Mouse (Mus musculus): Measurements from ENCODE around the gene Rgs1.

The Rgs1 gene

GRCm38 (mm10) chr1:144248923-144249322, at the start of gene Rgs1:
TSS of gene Rgs1 (minus strand) at chr1:144249242.
- no peak for DNase-seq (ENCODE audit: low read depth)

DNA sequence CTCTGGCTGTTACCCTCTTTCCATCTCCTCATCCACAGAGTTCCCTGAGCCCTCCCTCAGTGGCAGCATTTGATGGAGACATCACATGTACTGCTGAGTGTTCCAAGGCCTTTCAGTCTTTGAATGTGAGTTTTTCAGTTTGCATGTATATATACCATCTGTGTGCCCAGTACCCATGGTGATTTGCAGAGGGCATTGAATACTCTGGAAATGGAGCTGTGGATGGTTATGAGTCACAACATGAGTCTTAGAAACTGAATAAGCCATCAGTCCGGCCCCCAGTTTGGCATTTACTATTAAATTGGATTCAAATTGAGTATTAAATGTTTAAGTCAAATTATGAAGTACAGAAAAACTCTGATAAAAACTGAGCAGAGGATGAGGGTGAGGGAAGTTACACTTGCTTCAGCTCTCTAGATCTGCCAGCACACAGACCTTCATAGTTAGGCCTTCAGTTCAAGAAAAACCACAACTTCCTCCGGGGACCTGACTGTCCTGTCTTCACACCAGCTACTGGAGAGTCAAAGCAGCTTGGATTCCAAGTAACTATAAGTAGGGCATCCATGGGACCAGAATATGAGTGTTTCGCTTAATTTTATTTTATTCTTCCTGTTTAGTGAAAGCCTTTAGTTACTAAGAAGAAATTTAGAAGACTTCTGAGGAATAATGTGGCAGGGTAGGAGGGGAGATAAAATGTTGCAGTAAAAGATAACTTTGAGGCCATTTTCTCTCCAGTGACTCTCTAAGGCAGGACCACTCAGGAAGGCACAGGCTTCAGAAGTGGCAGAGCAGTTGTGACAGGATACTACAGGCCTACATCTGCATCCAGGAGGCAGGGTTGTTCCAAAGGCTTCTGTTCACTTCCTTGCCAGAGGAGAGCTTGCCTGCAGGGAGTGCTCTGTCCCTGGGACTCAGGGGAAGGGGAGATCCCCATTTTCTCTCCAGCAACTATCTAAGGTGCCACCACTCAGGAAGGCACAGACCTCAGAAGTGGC, 34.3 kb upstream of the Rgs1 start:
- no peak for DNase-seq (ENCODE audit: low read depth)

- no peak for DNase-seq (ENCODE audit: low read depth)
Observed at GRCm38 (mm10) chr1:144280056-144280455, 31.0 kb upstream of the Rgs1 start.

- DNase-seq (ENCODE audit: low read depth) = no peak
Observed at GRCm38 (mm10) chr1:144272991-144273390, 23.9 kb upstream of the Rgs1 start.

DNA sequence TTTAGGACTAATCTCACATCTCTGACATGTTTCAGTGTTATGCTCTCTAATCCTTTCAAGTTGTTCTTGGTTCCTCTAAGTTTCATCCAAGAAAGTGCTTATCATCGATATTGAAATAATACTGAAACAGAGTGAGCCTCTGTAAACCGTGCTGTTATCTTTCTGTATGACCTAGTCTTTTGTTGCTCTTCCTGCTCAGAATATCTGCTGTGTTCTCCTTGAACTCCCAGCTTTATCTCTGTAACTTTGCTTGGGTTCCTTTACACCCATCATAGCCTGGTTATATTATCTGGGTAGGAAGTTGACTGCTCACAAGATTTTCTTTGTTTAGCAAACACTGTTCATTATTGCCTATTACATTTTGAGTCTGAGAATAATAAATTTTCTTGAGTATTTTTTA, 20.1 kb upstream of the Rgs1 start:
- no peak for DNase-seq (ENCODE audit: low read depth)

DNA sequence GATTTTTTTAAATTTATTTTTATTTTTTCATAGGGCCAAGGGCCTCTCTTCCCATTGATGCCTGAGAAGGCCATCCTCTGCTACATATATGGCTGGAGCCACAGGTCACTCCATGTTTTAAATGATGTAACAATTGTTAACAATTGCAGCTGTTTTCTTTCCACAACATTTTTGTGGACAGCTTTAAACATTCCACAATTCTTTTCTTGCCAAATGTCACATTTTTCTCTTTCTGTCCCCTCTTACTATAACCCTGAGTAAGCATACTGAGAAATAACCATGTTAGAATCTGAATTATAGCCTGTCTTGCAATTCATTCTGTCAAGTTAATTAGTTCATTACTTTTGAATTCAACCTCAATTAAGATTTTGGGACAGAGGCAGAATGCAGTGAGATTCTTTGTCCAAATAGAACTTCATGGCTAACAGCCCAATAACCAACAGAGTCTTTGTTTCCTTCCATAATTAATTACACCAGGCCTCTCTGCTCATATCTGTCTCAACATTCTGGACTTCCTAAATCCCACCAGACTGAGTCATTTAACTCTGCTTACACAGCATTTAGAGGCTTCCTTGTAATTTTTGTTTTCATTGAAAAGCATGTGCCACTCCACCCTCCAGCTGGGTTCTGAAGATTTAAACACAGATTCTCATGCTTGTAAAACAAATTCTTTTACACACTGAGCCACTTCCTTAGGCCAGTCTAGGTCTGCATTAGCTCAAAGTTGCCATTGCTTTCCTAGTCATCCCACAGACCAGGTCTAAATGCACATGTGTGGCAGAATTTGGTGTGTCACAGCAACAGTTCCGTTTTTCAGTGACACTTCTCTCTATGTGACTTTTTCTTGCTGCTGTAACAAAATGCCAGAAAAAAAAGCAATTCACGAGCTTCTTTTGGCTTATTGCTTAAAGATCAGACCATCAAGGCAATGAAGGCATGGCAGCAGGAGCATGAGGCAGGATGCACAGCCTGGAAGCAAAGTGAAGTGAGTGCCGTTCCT, 18.7 kb upstream of the Rgs1 start:
- no peak for DNase-seq (ENCODE audit: low read depth)

DNA sequence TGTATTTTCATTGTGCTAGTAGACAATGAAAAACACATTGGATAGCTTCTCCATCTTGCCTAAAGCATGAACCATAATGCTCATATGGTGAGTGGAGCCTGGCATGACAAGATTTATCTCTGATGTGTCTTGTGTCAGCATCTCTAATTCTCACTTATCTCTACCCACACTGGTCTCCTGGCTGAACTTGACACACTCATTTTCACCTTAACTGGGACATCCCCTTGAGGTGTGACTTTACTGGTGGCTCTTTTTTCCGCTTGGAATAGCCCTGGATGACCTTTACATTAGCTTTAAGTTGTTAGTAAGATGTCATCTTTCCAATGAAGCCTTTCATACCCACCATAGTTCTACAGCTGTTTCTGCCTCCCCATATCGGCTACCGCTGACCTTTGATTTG, 15.0 kb upstream of the Rgs1 start:
- no peak for DNase-seq (ENCODE audit: low read depth)

DNA sequence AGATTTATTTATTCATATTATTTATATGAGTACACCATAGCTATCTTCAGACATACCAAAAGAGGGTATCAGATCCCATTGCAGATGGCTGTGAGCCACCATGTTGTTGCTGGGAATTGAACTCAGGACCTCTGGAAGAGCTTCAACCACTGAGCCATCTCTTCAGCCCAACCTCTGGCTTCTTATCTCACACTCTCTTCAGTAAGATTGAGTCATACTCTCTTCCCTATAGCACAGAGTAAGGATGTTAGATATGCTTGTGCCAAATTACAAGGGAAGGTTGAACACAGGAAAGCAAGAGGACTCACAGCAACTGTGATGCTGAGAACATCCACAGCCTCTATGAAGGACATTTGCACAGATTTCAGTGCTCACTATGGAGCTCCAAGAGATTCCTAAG, 13.0 kb upstream of the Rgs1 start:
- DNase-seq (ENCODE audit: low read depth) = no peak

DNA sequence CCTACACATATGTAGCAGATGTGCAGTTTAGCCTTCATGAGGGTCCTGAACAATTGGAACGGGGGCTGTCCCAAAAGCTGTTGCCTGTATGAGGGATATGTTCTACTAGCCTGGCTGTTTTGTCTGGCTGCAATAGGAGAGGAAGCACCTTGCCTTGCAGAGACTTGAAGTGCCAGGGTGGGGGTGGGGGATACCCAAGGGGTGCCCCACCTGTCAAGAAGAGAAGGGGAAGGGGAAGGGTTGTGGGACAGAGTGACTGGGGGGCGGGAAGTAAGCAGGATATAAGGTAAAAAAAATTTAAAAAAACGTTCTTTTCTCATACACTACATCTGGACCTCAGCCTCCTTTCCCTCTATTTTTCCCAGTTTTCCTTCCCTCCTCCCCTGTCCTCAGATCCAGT, 9.7 kb upstream of the Rgs1 start:
- DNase-seq (ENCODE audit: low read depth) = no peak

DNA sequence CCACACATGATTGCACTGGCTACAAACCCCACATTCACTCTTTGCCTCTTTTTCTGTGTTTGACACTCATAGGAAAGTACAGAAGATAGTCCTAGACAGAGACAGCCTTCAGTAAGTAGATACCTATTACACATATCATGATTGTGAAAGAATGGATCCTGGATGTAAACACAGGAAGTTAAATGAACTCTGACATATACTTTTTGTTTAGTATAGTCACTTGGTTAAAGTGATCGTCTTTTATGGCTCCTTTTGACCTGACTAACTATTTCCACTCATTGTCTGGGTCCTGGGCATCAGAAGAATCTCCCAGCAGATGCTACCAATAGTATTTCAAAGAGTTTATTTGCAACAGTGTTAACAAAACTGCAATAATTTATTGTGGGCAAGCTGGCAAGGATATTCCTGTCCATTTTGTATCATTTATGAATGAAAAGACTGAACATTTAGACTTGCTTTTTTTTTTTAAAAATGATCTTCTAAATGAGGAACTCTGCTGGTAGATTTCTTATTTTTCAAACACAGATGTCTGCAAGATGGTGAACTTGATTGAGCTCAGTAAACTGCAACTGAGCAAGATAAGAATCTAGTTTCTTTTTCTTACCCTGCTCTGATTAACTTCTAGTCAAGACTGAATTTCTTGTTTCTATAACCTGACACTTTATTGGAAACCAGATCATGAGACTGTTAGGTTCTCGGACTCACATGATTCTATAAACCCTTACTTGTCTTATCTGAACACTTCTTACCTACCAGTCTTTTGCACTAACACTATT, 7.7 kb upstream of the Rgs1 start:
- no peak for DNase-seq (ENCODE audit: low read depth)

- no peak for DNase-seq (ENCODE audit: low read depth)
Observed at GRCm38 (mm10) chr1:144248206-144248605, 836 bp downstream of the Rgs1 start.

DNA sequence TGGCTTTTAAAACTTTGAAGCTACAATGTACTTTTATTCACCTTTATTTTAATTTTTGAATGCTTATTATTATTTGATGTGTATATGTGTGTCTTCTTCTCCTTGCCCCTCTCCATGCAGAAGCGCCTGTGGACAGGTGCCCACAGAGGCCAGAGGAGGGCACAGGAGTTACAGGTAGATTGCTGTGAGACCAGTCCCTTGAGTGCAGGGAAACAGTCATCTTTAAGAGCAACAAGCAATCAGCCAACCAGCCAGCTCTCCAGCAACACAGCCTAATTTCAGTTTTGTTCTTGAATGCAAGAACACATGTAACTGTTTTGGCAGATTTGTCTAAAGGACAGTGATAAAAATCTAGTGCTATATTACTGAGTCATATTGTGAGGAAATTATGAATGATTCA, 1.7 kb downstream of the Rgs1 start:
- no peak for DNase-seq (ENCODE audit: low read depth)

GRCm38 (mm10) chr1:144243511-144243910, 5.5 kb downstream of the Rgs1 start:
- no peak for DNase-seq (ENCODE audit: low read depth)

DNA sequence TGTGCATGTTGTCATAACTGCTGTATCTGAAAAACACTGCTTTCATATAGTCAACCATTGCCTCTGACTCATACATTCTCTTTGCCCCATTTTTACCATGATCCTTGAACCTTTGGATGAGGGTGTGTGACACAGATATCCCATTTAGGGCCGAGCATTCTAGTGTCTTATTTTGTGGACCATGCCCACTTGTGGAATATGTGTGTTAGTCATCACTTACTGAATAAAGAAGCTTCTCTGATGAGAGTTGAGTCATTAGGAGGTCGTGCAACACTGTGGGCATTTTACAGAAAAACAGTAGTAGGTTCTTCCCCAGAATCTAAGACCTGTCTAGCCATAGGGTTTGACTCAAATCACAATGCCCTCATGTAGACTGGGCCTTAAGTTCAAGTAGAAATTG, 9.8 kb downstream of the Rgs1 start:
- DNase-seq (ENCODE audit: low read depth) = no peak

GRCm38 (mm10) chr1:144215230-144215629, 33.8 kb downstream of the Rgs1 start:
- DNase-seq (ENCODE audit: low read depth) = no peak

- DNase-seq (ENCODE audit: low read depth) = no peak
Observed at GRCm38 (mm10) chr1:144210912-144211311, 38.1 kb downstream of the Rgs1 start.

- DNase-seq (ENCODE audit: low read depth) = no peak
Observed at GRCm38 (mm10) chr1:144206281-144207061, 42.6 kb downstream of the Rgs1 start.

DNA sequence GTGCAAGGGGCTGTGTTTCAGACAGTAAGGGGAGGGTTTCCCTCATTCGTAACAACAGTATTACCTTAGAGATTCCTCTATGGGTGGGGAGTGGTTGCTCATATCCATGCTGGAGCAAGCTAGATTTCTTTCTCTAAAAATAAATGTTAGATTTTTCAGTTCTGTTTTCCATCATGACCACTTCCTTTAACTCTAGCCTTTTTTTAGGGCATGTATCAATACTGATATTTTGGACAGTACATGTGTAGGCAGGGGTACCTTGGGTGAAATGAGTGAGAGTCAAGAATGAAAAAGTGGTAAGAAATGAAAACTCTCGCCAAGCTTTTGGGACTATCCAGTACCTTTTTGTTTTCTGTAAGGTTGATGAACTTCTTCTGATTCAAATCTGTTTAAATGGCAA, 44.3 kb downstream of the Rgs1 start:
- DNase-seq (ENCODE audit: low read depth) = no peak

DNA sequence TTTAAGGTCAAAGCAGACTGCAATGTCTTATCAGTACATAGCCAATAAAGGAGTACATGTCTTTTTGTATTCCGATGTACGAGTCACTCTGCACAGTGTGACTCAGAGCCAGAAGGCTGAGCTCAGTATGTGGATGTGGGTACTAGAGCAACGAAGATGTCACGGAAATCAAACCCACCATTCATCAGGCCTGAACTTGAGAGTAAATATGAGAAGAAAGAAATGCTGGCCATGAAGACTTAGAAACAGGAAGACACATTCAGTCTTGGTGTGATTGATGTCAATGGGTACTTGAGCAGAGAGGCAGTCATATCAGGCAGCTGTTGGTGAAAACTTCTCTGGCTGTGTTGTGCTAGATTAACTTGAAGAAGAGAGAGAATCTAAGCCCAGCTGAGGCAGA, 46.1 kb downstream of the Rgs1 start:
- no peak for DNase-seq (ENCODE audit: low read depth)

GRCm38 (mm10) chr1:144200496-144200895, 48.5 kb downstream of the Rgs1 start:
- DNase-seq (ENCODE audit: low read depth) = no peak

DNA sequence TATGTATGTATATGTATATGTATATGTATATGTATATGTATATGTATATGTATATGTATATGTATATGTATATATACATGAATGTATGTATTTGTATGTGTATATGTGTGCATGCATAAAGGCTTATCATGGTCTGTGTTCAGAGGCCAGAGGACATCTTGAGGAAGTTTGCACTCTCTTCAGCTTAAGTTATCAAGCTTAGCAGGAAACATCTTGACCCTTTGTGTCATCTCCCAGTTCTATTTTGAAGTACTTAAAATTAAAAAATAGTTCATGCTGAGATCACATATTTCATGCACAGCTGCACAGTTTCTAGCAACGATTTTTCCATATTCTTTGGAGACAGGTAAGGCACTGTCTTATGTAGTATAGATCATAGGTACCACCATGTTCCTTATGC, 49.5 kb downstream of the Rgs1 start:
- no peak for DNase-seq (ENCODE audit: low read depth)
